Mouse (Mus musculus) adrenal gland (tissue): Measurements from ENCODE around the gene Shroom3.

Experiments
- intact Hi-C: fragments of 180-260 bp; cut with DNase I; formaldehyde crosslinking; loops from one replicate; pipeline ENCODE4 v1.15.1; 2025

Shroom3 gene

DNA sequence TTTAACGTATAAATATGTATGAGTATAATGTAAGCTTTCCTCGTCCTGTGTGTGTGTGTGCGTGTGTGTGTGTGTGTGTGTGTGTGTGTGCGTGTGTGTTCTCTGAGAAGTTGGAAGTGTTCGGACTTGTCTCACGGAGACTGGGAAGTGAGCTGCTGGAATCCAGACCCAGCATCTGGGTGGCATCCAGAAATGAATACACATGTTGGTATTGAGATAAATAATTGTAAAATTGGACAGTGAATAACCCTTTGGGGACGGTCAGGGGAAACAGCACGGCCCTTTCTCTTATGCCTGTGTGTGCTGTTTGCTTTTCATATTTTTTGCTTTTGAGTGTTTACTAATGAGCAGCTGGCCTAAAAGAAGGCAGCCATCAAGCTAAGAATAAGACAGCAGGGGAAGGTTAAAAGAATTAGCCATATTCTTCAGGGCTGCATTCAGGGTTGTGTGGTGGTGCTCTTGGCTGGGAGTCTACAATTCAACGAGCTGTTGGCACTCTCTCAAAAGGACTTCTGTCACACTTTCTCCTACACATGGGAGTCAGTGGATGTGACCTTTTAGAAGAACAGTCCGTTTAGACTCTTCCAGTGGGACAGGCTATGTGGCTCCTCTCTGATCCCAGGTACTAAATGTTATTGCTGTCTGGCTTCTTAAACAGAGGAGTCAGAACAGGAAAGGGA lies 11.2 kb downstream of the Shroom3 start:
- intact Hi-C loops, result no loop called here

DNA sequence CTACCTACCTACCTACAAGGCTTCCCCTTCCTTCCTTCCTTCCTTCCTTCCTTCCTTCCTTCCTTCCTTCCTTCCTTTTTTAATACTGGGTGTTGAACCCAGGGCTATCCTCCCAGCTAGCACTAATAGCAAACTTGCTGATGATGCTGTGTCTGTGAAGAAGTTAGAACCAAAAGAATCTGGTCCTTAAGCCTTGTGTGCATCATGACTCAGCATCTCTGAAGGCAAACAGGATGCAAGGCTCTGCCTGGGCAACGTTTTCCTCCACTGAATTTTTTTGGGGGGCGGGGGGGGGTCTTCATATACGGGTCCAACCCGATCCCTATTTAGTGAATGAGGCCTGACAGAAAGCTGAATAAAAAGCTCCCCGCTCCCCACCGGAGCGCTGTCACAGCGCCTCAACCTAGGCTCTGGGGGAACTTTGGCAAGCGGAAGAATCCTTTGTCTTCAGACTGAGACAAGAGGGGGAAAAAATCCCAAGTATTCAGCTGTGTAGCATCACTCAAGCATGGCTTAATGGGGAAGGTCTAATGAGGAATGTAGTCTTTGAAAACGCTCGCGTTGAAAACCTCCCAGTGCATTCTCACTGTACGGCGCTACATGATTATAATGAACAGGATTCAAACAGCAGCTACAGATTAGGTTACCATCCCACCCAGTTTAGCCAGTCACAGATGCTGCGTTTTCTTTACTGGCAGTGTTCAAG lies 15.0 kb downstream of the Shroom3 start:
- intact Hi-C loops, result no loop called here

DNA sequence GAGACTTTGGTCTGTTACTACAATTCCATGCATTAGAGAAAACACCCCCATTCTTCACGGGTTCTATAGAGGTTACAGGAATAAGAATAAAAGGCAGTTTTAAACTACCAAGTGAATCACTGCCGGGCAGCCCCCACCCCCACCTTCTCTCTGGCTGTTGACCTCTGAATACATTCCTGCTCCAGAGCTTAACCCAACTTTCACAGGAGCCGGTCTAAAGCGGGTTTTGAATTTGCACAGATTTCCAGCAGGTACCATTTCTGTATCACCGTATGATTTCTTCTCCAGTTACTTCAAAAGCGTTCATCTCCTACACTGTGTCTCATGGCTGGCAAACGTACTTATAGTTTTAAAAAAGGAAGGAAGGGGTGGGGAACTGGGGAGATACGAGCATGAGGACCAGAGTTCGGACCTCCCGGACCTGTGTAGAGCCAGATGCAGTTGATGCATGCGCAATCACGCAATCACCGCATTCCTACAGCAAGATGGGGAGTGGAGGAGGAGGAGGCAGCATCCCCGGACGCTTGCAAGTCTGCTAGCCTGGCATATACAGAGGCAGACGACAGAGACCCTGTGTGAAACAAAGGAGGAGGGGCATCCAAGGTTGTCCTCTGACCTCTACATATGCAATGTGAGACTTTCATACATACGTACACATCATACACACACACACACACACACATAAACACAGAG lies 15.7 kb downstream of the Shroom3 start:
- intact Hi-C loops, result no loop called here

DNA sequence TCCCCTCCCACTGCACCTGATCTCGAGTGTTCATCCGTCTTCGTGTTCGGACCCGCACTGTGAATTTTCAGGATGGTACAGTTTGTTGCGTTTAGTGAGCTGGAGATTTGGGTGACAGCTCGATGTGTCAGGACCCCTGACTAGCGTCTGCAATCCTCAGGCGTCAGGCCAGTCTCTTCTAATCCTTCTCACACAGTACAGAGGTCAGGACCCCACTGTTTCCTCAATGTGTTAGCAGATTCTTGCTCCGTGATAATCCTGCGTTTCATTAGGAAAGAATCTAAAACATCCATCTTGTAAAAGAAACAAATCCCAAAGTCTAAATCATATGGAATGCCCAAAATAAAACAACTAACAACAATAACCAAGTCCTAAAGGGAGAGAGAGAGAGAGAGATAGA lies 18.5 kb downstream of the Shroom3 start:
- intact Hi-C loops, result no loop called here

DNA sequence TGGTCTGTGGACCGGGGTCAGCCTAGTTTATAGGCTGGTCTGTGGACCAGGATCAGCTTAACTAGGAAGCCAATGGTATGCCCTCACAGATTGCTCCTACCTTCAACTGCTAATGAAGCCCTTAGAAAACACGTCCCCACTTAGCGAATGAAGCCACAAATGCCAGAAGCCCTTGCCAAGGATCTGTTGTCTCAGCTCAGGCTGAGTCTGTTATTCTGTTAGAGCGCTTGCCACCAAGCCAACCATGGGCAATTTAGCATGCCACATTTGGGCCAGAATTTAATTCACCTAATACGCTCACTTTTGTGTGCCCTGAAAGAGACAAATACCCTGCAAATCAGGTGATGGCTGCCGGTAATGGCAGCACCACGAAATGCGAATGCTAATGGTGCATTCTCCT lies 20.4 kb downstream of the Shroom3 start:
- intact Hi-C loops, result no loop called here

DNA sequence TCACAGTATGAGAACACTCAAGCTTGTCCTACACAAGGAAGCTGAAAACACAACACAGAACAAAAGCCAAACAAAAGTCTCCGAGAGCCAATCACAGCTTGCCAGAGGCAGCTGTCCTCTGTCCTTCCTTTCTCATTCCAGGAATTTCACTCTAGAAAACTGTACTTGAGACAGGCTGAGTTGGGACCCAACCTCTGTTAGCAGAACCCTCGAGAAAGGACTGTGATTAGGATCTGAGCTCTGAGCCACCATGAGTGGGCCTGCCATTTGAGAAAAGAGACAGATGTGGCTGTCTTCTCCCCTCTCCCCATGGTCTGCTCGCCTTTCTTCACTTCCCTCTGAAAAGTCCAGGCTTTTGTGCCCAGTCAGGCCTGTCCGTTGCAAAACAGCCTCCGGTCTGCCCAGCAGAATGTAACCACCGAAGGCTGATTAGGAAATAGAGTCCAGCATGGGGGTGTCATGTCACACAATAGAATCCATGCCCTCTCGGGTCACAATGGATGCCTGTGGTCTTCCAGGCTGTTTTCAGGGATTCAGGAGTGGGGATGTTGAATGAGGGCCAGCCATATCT lies 24.8 kb downstream of the Shroom3 start:
- intact Hi-C loops, result no loop called here

DNA sequence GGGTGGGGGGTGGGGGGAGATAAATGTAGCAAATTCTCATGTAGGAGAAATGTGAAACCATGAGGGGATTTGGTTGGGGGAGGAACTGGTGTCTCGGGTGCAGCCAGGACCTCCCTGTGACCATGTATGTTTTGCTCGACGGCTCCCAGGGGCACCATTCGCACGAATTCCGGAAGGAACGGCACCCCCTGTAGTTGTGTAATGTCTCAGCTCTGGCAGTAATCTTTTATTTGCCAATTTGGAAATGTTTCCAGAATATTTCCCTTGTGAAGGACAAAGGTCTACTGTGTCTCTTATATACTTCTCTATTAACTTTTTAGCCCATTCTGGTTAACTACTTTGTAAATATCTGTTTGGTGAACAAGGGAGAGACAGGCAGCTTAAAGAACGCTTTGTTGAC lies 27.5 kb downstream of the Shroom3 start:
- intact Hi-C loops, result no loop called here

DNA sequence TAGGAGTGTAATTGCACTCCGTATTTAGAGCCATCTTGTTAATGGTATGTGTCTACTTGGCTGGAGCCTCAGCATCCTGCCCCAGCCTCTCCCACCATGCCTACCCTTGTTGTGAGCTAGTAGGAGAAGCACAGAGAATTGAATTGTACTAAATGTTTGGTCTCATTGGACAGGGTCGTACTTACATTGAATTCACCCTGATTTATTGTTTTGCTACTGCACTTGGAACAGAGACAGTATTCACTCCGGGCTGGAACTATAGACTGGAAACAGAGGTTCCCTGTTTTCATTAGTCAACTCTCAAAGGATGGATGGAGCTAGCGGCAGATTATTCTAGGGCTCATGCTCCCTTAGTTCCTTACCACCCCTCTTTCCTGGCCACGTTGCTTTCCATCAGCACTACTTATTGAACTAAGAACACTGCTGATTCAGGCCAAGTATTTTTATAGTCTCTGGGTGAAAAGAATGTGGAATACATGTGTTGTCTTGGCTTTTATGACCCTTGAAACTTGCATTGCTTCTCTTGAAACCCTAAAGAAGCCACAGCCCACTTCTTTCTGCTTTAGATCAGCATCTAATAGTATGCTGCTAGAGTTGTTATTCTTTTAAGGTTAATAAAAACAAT lies 28.5 kb downstream of the Shroom3 start:
- intact Hi-C loops, result no loop called here

DNA sequence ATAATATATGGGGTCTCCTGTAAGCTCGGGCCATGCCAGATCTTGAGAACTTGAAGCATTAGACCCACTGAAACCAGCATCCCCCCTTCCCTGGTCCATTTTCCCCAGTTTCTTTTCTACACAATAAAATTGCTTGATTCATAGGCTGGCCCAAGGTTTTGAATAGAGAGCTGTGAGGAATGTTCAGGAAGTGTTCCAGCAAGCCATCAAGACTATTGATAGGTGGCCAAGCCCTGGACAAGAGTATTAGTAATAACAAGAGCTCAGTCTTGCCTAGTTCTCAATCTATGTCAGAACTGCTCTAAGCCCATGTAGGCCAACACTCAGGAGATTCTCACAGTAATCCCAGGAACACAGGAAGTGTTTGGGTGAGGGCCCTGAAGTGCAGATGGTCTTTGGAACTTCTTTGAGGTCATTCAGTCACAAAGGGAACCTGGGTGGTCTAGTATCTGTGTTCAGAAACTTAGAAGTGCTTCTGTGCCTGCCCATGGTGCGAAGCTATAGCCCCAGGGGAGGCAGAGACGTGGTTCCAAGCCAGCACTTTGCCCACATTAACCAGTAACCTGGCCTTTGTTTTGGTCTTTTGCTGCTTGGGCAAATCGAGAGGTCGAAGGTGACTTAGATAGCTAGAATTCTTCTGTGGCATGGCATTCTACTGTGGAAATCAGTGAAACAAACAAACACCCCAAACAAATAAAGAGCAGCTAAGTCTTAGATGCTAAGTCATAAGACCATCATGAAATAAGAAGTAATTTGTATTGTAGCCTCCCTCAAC lies 29.6 kb downstream of the Shroom3 start:
- intact Hi-C loops, result no loop called here

DNA sequence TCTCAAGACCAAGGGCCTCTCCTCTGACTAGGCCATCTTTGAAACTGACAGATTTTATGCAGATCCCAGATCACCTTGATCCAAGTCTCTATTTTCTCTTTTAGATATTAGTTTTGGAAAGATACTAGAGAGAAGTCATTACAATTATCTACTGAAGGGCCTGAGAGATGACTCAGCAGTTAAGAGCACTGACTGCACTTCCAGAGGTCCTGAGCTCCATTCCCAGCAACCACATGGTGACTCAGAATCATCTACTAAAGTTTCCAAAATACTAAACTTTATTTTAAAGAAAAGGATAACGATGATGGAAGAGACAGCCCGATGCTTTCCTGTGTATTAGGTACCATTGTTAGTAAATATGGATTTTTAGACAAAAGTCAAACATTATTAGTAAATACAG lies 31.7 kb downstream of the Shroom3 start:
- intact Hi-C loops, result no loop called here

DNA sequence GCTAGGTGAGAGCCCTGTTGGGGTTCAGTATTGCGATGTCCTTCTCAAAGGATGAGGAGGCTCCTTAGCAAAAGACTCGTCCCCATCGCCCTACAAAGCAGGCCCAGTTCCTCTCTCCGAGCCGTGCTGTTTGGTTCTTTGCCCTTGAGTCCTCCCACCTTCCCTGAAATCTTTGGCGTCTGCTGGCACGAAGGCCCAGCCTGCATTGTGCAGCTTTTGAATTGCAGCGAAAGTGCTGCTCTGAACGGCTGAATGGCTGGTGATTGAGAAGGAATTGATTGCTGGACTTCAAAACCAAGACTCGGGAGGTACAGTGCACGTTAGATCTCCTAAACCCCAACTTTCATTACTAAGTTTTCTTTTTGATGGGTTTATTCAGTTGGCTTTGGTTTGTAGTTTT lies 32.1 kb downstream of the Shroom3 start:
- intact Hi-C loops, result no loop called here

DNA sequence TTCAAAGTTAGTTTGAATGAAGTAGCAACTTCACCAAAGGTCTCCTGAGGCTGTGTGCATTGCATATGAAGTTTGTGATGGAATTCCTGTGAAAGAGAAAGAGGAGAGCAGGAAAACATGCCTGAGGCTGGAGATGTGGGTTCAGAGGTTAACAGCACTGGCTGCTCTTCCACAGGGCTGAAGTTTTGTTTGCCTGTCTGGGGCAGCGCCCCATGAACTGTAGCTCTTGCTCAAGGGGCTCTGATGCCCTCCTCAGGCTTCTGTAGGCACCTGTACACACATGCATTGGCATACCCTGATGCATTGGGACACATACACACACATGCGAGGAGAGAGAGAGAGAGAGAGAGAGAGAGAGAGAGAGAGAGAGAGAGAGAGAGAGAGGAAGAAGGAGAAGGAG lies 32.7 kb downstream of the Shroom3 start:
- intact Hi-C loops, result no loop called here

DNA sequence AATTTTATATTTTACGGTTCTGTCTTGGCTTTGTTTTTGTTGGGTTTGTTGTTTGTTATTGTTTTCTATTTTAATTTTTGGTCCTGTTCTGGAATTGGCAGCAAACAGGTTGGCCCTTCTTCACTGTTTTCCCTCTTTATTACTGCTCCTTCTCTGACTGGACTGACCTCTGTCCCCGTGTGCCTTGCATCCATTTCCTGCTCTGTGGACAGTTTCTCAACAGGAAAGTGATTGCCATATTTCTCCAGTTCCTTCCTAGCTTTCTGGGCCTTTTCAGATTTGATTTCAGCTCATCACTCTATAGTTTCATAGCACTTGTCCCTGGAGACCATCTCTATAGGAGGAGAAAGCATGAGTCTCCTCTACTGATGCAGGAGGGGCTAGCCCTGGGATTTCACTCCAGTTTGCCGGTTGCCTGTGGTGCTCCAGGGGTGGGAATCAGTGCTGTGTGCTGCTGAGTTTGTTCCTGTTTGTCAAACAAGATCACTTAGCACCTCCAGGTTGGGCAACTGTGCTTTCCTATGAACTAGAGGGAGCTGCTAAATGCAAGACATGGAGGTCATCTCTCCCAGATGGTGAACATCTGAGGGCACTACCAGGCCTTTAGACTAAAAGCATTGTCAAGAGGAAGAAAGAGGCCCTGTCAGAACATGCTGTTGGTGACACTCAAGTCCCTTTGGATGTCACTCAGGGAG lies 34.6 kb downstream of the Shroom3 start:
- intact Hi-C loops, result no loop called here

DNA sequence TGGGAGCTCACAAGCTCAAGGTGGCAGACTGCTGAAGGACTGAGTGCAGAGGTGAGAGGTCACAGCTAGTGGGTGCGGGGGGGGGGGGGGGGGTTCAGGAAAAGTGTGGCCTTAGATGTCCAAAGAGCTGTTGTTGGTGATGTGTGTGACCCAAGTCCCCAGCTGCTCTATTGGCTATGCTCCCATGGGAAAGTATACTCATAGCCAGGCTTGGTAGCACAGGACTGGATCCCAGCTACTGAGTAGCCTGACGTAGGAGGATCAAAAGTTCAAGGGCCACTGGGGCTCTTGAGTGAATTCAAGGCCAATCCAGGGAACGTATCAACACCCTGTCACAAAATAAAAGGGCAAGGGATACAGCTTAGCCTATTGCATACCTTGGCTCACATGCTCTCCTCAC lies 35.6 kb downstream of the Shroom3 start:
- intact Hi-C loops, result no loop called here

DNA sequence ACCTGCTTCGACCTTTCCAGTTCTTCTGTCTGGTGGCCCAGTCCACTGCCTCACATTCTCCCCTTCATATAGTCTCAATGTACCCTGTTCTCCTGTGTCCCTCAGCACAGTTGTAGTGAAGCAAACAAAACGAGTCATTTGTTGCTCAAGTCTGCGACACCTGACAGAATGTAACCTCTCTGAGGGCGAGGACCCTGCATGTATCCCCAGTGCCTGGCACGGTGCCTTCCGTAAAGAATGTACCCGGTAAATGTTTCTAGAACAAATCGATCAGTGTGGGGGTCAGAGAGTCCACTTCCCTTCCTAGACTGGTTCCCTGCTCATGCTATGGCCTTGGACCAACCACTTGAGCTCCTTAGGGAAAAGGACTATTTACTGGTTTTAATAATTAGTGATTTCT lies 38.4 kb downstream of the Shroom3 start:
- intact Hi-C loops, result no loop called here

DNA sequence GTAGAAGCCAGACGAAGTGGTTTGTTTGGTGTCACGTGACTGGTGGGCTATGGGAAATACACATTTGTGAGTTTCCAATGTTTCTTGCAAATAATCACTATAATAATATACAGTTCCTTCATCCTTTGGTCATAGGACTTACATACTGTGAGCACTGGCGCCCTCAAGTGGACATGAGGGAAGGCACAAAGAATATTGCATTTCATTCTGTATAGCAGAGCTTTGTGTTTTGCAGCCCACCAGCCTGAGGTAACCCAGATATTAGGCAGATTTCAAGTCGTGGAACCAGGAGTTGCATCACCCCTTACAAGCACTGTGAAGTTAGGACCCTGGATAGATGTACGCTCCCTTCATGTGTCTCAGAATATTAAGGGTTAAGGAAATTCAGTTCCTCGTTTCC lies 42.7 kb downstream of the Shroom3 start:
- intact Hi-C loops, result loop anchor here (1.0 kb wide), 1 partner anchor 47 kb away; no protein-coding TSS in a partner anchor

DNA sequence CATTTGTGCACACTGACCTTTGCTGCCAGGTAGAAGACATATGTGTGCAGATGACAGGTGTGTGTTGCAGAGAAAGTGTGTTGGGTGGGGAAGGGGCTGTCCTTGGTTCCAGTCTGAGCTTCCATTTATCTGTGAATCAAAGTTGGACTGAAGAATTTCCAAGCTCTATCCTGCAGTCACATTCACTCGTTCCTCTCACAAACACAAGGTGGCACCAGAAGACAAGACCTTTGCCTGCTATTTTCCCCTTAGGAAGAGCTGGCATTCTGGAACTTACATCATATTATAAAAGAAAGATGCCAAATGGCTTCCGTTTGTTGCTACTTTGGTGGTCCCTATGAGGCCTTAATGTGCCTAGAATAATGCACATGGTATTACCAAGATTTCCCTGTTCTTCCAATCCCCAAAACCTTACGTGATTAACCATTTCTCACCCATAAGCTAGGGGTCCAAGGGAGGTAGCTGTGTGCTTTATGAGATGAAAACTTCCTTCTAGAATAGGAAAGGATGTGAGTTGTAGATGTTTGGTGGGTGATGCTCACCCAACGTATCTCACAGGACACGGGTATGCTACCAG lies 45.1 kb downstream of the Shroom3 start:
- intact Hi-C loops, result loop anchor here (1.0 kb wide), 1 partner anchor 226 kb away; no protein-coding TSS in a partner anchor

DNA sequence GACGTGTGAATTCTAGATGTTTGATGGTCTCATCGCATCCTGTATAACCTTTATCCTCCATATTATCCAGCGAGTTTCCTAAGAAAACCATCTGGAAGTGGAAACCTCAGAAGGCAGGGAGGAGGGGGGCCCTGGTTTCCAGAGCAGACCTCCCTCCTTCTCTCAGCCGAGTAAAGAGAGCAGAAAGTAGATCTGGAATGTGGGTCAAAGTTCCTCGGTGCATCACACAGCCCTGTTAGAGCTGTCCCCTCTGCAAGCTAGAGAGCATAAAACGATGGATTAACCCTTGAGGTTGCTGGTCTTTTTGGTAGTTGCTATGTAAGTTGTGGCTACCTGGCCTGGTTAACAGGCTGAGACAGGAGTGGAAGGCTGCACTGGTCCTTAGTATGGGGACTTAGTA lies 46.0 kb downstream of the Shroom3 start:
- intact Hi-C loops, result no loop called here

DNA sequence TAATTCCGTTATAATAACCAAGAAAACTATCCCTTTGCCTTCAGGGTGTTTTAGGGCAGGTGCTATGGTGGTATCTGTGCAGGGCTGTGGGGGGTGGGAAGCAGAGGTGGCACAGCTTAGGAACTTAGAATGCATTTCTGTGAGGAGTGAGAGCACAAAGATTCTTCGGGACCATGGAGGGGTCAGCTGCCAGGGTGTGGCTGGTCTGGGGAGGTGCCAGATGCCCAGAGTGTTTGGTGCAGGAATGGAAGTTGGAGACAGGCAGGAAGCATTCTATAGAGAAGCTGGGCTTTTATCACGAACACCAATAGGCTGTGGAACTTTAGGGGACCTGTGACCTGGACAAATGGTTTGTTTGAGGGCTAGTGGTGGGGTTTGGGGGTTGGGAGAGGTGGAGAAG lies 58.6 kb downstream of the Shroom3 start:
- intact Hi-C loops, result no loop called here

DNA sequence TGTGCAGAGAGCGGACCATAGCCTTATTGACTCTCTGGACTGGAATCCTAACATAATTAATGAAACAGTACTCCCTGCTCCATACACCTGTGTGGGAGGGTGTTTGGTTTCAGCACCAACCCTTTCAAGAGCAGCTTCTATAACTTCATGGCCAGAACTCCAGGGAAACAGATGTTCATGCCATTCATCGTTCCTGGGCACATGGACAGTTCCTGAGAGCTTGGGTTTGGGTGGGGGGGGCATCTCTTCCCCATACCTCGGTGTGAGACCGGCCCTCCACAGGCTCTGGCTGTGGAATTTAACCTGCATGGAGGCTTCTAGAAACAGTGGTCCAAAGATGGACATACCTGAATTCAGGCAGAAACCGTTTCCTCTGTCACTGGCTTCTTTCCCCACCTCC lies 59.5 kb downstream of the Shroom3 start:
- intact Hi-C loops, result no loop called here
